Mouse (Mus musculus) lung, embryonic 14.5 days (tissue): ENCODE data around the gene Calhm1. TPM values are rescaled to one million over a fixed set of nuclear protein-coding genes. Genes with fewer than 3 reads are reported as not detected.

Source experiments
- ATAC-seq: fragments of 200-750 bp; cut with Nextera tagmentation; 2 replicates; pipeline ENCODE4 v1.8.0; 2017; ENCODE audit warnings: mild to moderate bottlenecking, moderate TSS enrichment, moderate library complexity; ENCODE audit not compliant: insufficient read depth
- DNase-seq: peaks from one replicate; pipeline ENCODE4 v3.0.0-alpha.2; 2015
- H3K27ac ChIP-seq: fragments of 300-500 bp; sonication (generic); 2 replicates; pipeline ENCODE4 v1.5.1; 2014; ENCODE audit warnings: low read depth, mild to moderate bottlenecking, moderate library complexity
- H3K27me3 ChIP-seq: fragments of 300-500 bp; sonication (generic); 2 replicates; pipeline ENCODE4 v1.6.1; 2014; ENCODE audit warnings: low read length, control low read depth; ENCODE audit not compliant: insufficient read depth
- H3K36me3 ChIP-seq: fragments of 300-500 bp; sonication (generic); 2 replicates; pipeline ENCODE4 v1.6.1; 2014; ENCODE audit warnings: control low read depth; ENCODE audit not compliant: insufficient read depth
- H3K4me1 ChIP-seq: fragments of 300-500 bp; sonication (generic); 2 replicates; pipeline ENCODE4 v1.6.1; 2014; ENCODE audit warnings: antibody characterized with exemption, control low read depth; ENCODE audit not compliant: insufficient read depth
- H3K4me2 ChIP-seq: fragments of 300-500 bp; sonication (generic); 2 replicates; pipeline ENCODE4 v1.6.1; 2014; ENCODE audit warnings: mild to moderate bottlenecking
- H3K4me3 ChIP-seq: fragments of 300-500 bp; sonication (generic); 2 replicates; pipeline ENCODE4 v1.5.1; 2014; ENCODE audit warnings: low read depth, low read length
- H3K9ac ChIP-seq: fragments of 300-500 bp; sonication (generic); 2 replicates; pipeline ENCODE4 v1.6.1; 2014
- H3K9me3 ChIP-seq: fragments of 300-500 bp; sonication (generic); 2 replicates; pipeline ENCODE4 v1.6.1; 2016; ENCODE audit warnings: low read depth, low read length, control low read depth
- CTCF ChIP-seq: IDR thresholded peaks from 2 replicates; pipeline ENCODE4 v1.5.1; 2016; ENCODE audit warnings: antibody characterized with exemption, low read depth
- WGBS: fragments of 180-500 bp; shearing (Covaris S2); extraction: QIAGEN DNeasy Blood & Tissue Kit; methylation state at CpG from one replicate; pipeline ENCODE4 v1.1.7; 2014; 5-methylcytosine and 5-hydroxymethylcytosine counted together
- polyA plus RNA-seq: library from polyadenylated mRNA; unstranded; fragments of >200 nt; fragmentation: Nextera tagmentation; extraction: Ambion mirVana; gene quantifications from 2 replicates; pipeline ENCODE4 v1.2.1, GENCODE M21; 2014

Gene Calhm1
- polyA plus RNA-seq, 1 experiment from 2014 or later = not detected

DNA sequence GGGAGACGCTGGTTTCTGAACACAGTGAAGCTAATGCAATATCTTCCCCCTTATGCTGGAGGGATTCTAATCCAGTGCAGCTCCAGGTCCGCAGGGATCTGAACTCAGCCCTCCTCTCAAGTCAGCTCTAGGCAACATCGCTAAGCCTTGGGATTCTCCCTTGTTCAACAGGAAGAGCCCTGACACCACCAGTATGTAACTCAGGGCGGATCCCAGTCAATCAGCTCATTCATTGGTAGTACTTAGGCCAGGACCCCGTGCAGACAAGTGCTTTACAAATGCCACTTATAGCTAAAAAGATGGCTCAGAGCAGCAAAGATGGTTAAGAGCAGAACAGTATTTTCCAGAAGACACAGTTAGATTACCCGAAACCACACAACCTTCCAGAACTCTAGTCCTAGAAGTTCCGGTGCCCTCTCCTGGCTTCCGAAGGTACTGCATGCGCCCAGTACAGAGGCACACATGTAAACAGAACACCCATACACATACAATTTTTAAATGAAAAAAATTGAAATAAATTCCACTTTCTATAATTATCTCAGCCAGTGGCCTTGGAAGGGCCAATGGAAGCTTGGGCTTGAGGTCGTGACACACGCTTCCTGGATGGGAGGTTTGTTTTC, 24.8 kb upstream of the Calhm1 start:
- Histone ChIP-seq H3K27me3 (no peaks in the 10 kb centered on the region), H3K9me3 (no peaks in the 10 kb centered on the region), H3K4me3 (no peak overlapping the region), H3K4me1 (no peaks in the 10 kb centered on the region), H3K36me3 (no peaks in the 10 kb centered on the region), H3K9ac (no peak overlapping the region), H3K27ac (no peak overlapping the region), H3K4me2 (peak overlapping the region; percentile 52)
- 22% methylated on average over 11 of the region's 11 CpGs for WGBS
- ATAC-seq (peak; percentile 38; the same call in 1 of the 2 replicates), DNase-seq (peak; percentile 95)
- TF ChIP-seq CTCF = peak; percentile 88

DNA sequence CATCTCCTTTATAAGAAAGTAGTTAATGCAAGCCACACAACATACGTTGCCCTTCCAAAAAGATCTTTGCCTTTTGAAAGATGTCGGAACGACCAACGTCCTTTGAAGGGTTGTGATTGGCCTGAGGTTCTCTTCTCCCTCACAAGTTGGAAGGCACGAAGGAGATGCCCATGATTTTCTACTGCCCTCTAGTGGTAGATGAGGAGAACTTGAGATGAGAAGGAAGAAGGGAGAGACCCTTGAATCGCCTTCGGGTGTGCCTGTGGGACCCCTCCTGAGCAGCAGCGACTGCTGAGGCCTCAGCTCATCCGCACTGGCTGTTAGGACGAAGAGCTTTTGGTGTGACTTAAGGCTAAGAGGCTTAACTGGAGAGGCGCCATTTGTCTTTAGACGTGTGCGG, 24.2 kb upstream of the Calhm1 start:
- Histone ChIP-seq H3K36me3 (no peaks in the 10 kb centered on the region), H3K4me2 (peak overlapping the region; percentile 52), H3K9ac (no peak overlapping the region), H3K4me1 (no peaks in the 10 kb centered on the region), H3K27ac (no peak overlapping the region), H3K27me3 (no peaks in the 10 kb centered on the region), H3K9me3 (no peaks in the 10 kb centered on the region), H3K4me3 (peak overlapping the region; percentile 8; the same call in 1 of the 2 replicates)
- DNase-seq (peak; percentile 84), ATAC-seq (peak; percentile 62; the same call in 1 of the 2 replicates)
- TF ChIP-seq CTCF = peak; percentile 92
- 5% methylated on average over 13 of the region's 13 CpGs for WGBS

DNA sequence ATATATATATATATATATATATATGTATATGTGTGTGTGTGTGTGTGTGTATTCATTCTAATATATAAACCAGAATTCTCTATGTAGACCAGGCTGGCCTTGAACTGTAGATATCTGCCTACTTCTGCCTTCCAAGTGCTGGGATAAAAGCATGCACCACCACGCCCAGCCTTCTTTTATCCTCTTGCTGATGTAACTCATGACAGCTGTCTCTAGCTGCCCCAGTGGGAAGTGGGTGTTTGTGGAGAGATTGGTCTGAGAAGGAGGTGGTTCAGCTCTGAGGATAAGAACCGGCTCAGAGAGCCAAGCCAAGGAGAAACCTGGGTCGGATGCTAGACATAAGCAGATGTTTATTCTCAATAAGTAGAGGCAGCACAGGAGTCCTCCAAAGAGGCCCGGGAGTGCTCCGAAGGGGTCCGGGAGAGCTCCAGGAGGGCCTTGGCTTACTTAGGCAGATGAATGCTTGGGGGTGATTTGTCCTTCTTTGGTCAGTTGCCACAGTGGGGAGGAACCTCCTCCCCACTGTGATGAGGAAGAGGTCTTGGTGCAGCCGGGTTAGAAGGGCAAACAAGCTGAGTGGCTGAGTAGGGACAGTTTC, 23.7 kb upstream of the Calhm1 start:
- no peak for TF ChIP-seq CTCF
- H3K4me2 ChIP-seq = peak overlapping the region; percentile 52; the same call in 1 of the 2 replicates

DNA sequence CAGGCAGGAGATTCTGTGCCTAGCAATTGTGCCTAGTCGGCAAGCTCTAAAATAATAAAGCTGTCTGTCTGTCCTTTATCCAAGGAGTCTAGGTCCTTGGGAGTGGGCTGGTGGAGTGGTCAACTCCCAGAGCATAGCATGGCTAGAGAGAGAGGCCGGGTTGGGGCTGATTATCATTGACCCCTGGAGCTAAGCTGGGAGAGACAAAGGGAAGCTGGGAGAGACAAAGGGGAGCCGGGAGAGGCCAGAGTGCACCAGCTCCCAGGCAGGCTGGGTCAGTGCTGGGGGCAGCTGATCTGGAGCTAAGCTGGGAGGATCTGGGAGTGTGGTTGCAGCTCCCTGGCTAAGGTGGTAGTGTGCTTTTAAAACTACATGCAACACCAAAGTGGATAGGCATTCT, 22.7 kb upstream of the Calhm1 start:
- H3K4me1 ChIP-seq = no peaks in the 10 kb centered on the region
- ATAC-seq = no peak
- no peak overlapping the region for H3K27ac ChIP-seq

More for the DNA sequence above, 23.7 kb upstream of the Calhm1 start:
- WGBS = 43% methylated on average over 7 of the region's 7 CpGs
- Histone ChIP-seq H3K36me3 (no peaks in the 10 kb centered on the region), H3K27me3 (no peaks in the 10 kb centered on the region), H3K9ac (no peak overlapping the region), H3K4me1 (no peaks in the 10 kb centered on the region), H3K4me3 (no peak overlapping the region), H3K9me3 (no peaks in the 10 kb centered on the region), H3K27ac (no peak overlapping the region)
- DNase-seq (no peak), ATAC-seq (peak; percentile 14; the same call in 1 of the 2 replicates)

DNA sequence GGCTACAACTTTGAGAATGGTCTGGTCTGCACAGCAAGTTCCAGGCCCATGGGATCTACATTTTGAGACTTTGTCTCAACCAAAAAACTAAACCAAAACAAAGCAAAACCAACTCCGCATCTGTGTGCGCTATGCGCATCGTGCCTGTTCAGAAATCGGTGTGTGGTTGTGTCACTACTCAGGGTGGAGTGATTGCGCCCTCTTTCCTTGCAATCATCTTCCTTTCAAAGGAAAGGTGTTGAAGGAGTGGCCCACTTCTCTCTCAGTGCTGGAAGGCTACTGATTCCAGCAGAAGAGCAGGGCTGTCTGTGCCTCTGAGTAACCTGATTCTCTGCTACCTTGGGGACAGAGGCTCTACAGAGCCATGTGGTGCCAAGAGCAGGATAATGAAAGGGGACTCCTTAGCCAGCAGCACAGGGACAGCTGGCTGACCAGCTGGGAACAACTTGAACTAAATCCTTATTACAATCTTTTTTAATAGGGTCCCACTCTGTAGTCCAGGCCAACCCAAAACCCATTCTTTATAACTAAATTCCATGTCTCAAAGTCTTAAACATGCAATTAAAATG, 19.2 kb upstream of the Calhm1 start:
- Histone ChIP-seq H3K4me2 (no peak overlapping the region), H3K36me3 (no peaks in the 10 kb centered on the region), H3K9ac (no peak overlapping the region), H3K27me3 (no peaks in the 10 kb centered on the region), H3K9me3 (no peaks in the 10 kb centered on the region), H3K4me1 (no peaks in the 10 kb centered on the region), H3K27ac (no peak overlapping the region), H3K4me3 (no peak overlapping the region)
- TF ChIP-seq CTCF = no peak
- DNase-seq = no peak
- WGBS = 93% methylated on average over 6 of the region's 6 CpGs
- no peak for ATAC-seq

More for the DNA sequence above, 22.7 kb upstream of the Calhm1 start:
- WGBS = 27% methylated on average over 3 of the region's 3 CpGs
- Histone ChIP-seq H3K27me3 (no peaks in the 10 kb centered on the region), H3K9ac (no peak overlapping the region), H3K4me2 (no peak overlapping the region), H3K4me3 (no peak overlapping the region), H3K36me3 (no peaks in the 10 kb centered on the region), H3K9me3 (no peaks in the 10 kb centered on the region)
- DNase-seq = no peak
- no peak for TF ChIP-seq CTCF

DNA sequence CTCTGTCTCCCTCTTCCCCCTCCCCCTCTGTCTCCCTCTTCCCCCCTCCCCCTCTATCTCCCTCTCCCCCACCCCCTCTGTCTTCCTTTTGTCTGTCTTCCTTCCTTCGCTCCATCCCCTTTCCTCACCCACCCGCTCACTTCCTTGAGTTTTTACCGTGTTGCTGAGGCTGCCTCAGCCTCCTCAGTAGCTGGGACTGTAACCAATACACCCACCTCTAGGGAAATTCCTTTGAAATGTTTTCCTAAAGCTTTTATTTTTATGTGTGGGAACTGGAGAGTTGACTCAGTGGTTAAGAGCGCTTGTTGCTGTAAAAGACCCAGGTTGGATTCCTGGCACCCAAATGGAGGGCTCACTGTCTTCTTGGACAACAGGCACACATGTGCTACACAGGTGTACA, 17.6 kb upstream of the Calhm1 start:
- no peaks in the 10 kb centered on the region for H3K27me3 ChIP-seq
- no peak overlapping the region for H3K9ac ChIP-seq
- no peak overlapping the region for H3K4me3 ChIP-seq
- DNase-seq (no peak), ATAC-seq (no peak)
- WGBS = 55% methylated on average over 4 of the region's 4 CpGs
- H3K4me1 ChIP-seq = no peaks in the 10 kb centered on the region
- H3K4me2 ChIP-seq = no peak overlapping the region
- no peaks in the 10 kb centered on the region for H3K36me3 ChIP-seq
- H3K9me3 ChIP-seq = no peaks in the 10 kb centered on the region
- no peak for TF ChIP-seq CTCF
- no peak overlapping the region for H3K27ac ChIP-seq

DNA sequence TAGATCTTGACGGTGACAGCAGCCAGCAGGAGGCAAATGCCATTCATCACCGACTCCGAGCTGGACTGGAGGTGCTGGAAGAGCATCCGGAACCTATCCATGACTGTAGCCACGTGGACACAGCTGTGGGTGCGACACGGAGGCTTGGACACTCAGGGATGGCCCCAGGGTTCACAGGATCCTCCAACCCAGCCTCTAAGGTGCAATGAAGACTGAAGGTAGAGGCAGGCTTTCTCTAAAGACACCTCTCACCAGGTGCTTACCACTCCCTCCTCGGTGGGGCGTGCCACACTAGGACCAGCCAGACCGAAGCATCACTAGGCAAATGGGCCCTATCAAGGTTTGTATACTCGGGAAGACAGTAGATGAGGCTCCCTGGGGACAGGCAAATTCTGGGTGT, 13.6 kb upstream of the Calhm1 start, which contains the start of gene Calhm3:
TSS of gene Calhm3 (minus strand) at position 101 of the 400 bp plus-strand sequence.
- no peak within 1 kb of the TSS for H3K4me3 ChIP-seq
- no peak for ATAC-seq
- no peak within 1 kb of the TSS for H3K9ac ChIP-seq
- no peak for TF ChIP-seq CTCF
- no peaks in the 10 kb centered on the region for H3K36me3 ChIP-seq
- H3K27me3 ChIP-seq = no peaks in the 10 kb centered on the region
- no peak within 1 kb of the TSS for H3K27ac ChIP-seq
- DNase-seq = no peak
- H3K4me1 ChIP-seq = no peaks in the 10 kb centered on the region
- 68% methylated on average over 11 of the region's 11 CpGs for WGBS
- no peaks in the 10 kb centered on the region for H3K9me3 ChIP-seq
- H3K4me2 ChIP-seq = no peak within 1 kb of the TSS
